ENCODE assay signal across 8 mouse cellular contexts in genomic region chr7:58399145-58399604, GRCm38 (mm10).
A peak's percentile ranks its signal among the peaks of the same experiment; 100 is the strongest.
DNase-seq lines count a peak whose midpoint lies in the region; ATAC-seq and TF ChIP-seq lines count a peak whose summit lies in the region.

No protein-coding gene starts in this region.

- peak overlapping the region; percentile 30 for H3K4me2 ChIP-seq in hindbrain, embryonic 11.5 days (replicated peaks; ENCODE audit: low read depth, low read length)
- H3K4me2 ChIP-seq in lung, embryonic 16.5 days (ENCODE audit: low read depth, low read length), result peak overlapping the region; percentile 64

- peak overlapping the region; percentile 53 for H3K9ac ChIP-seq in hindbrain, embryonic 11.5 days (ENCODE audit: low read depth, low read length)
- peak overlapping the region; percentile 59 for H3K9ac ChIP-seq in lung, embryonic 16.5 days (ENCODE audit: low read length)

- peak; percentile 94 for DNase-seq in R1 (ENCODE audit: low read depth, low spot score)
- DNase-seq in cerebellum, postnatal 14 days, result peak; percentile 96 to 99
- peak; percentile 89 to 93 for DNase-seq in frontal cortex, postnatal 10 days (ENCODE audit: low spot score in 2 of 2)
- DNase-seq in hindbrain, embryonic 11.5 days (ENCODE audit: low spot score), result peak; percentile 98
- DNase-seq in layer of hippocampus, adult 9-11 months, result peak; percentile 95
- peak; percentile 90 for DNase-seq in ovary, adult 18-20 months (ENCODE audit: low spot score)
- DNase-seq in thymus, adult 2 months, result peak; percentile 93

- TF ChIP-seq POLR2A in thymus, adult 2 months (IDR thresholded peaks at IDR 0.05; ENCODE audit: control insufficient read depth, extremely low read depth, insufficient read depth, low read length, poor library complexity), result 0 out of 2 replicates have a peak, but pooled peaks have one; percentile 60

- H3K36me3 ChIP-seq in hindbrain, embryonic 11.5 days (ENCODE audit: control insufficient read depth, insufficient read depth, low read length), result no peaks in the 10 kb centered on the region
- no peaks in the 10 kb centered on the region for H3K36me3 ChIP-seq in lung, embryonic 16.5 days (ENCODE audit: control insufficient read depth, insufficient read depth, low read length)
- H3K36me3 ChIP-seq in thymus, adult 2 months (ENCODE audit: control insufficient read depth, insufficient read depth, low read length), result no peaks in the 10 kb centered on the region

- H3K4me3 ChIP-seq in hindbrain, embryonic 11.5 days (ENCODE audit: low read depth, low read length), result peak overlapping the region; percentile 43
- H3K4me3 ChIP-seq in lung, embryonic 16.5 days (ENCODE audit: low read length), result peak overlapping the region; percentile 50
- peak overlapping the region; percentile 41 for H3K4me3 ChIP-seq in thymus, adult 2 months (ENCODE audit: control insufficient read depth, insufficient read depth, low read length)

- no peaks in the 10 kb centered on the region for H3K9me3 ChIP-seq in hindbrain, embryonic 11.5 days (ENCODE audit: control insufficient read depth, low read length)
- no peaks in the 10 kb centered on the region for H3K9me3 ChIP-seq in lung, embryonic 16.5 days (ENCODE audit: control insufficient read depth, low read length)

- TF ChIP-seq CTCF in thymus, adult 2 months (IDR thresholded peaks at IDR 0.05; ENCODE audit: borderline replicate concordance, control insufficient read depth, extremely low read depth, insufficient read depth, low read length, poor library complexity), result no peak

- WGBS in hindbrain, embryonic 11.5 days, result under 1% methylated on average over 21 of the region's 21 CpGs
- 0% methylated on average over 21 of the region's 21 CpGs for WGBS in lung, embryonic 16.5 days
- WGBS in thymus, adult 2 months, result under 1% methylated on average over 21 of the region's 21 CpGs

- peak; percentile 99 for ATAC-seq in hindbrain, embryonic 11.5 days (ENCODE audit: low FRiP score)
- ATAC-seq in lung, embryonic 16.5 days (ENCODE audit: low read depth), result peak; percentile 99

- peak overlapping the region; percentile 94 for H3K27ac ChIP-seq in hindbrain, embryonic 11.5 days (ENCODE audit: low read depth, low read length)
- H3K27ac ChIP-seq in lung, embryonic 16.5 days (ENCODE audit: low read length), result peak overlapping the region; percentile 69
- H3K27ac ChIP-seq in thymus, adult 2 months (ENCODE audit: control insufficient read depth, insufficient read depth, low read length), result peak overlapping the region; percentile 68

- no peaks in the 10 kb centered on the region for H3K27me3 ChIP-seq in hindbrain, embryonic 11.5 days (ENCODE audit: control insufficient read depth, insufficient read depth, low read length)
- H3K27me3 ChIP-seq in lung, embryonic 16.5 days (ENCODE audit: control insufficient read depth, insufficient read depth, low read depth, low read length), result no peaks in the 10 kb centered on the region
- no peaks in the 10 kb centered on the region for H3K27me3 ChIP-seq in thymus, adult 2 months (ENCODE audit: control insufficient read depth, insufficient read depth, low read length)

- no peaks in the 10 kb centered on the region for H3K4me1 ChIP-seq in hindbrain, embryonic 11.5 days (replicated peaks; ENCODE audit: control insufficient read depth, insufficient read depth, low read length)
- no peaks in the 10 kb centered on the region; the same call in 1 of the 2 replicates for H3K4me1 ChIP-seq in lung, embryonic 16.5 days (replicated peaks; ENCODE audit: control insufficient read depth, insufficient read depth, low read length)
- peaks cover 4% of the 10 kb centered on the region; the same call in 1 of the 2 replicates for H3K4me1 ChIP-seq in thymus, adult 2 months (replicated peaks; ENCODE audit: control insufficient read depth, insufficient read depth, low read length)

Comparison
In these comparisons a context has a peak if more than half of its experiments do, and no peak if none do; other contexts are left out.
1. Peak in every context shown above with its lines: DNase-seq, ATAC-seq, H3K4me3 ChIP-seq and H3K27ac ChIP-seq.